Mouse (Mus musculus): Measurements from ENCODE around the gene Ywhae. TPM values are rescaled to one million over a fixed set of nuclear protein-coding genes. Genes with fewer than 3 reads are reported as not detected.

Gene Ywhae
- polyA plus RNA-seq, 1 experiment from 2014 or later: 710 TPM

DNA sequence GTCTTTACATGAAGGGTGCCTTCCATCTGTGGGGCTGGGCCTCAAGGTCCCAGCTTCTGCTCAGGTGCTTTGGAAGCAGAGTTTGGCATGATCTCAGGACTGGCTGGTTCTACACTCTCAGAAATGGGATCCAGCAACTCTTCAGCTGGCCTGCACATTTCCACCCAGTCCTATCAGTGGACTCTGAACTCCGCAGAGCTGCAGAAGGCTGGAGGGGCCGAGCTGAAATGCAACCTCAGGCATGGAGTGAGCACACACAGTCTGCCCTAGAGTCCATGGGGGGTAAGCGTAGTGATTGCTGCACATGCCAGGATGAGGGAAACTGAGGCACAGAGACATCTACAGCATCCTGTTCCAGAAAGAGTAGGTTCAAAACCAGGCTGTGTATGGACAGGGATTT lies 77.9 kb downstream of the Ywhae start:
- H3K9ac ChIP-seq (ENCODE audit: low read depth, low read length): no peak overlapping the region
- no peaks in the 10 kb centered on the region for H3K27me3 ChIP-seq (replicated peaks; ENCODE audit: control insufficient read depth, insufficient read depth, low read length)
- no peaks in the 10 kb centered on the region for H3K9me3 ChIP-seq (ENCODE audit: control insufficient read depth, low read length)
- H3K4me1 ChIP-seq (replicated peaks; ENCODE audit: control insufficient read depth, insufficient read depth, low read length): no peaks in the 10 kb centered on the region; the same call in 1 of the 2 replicates
- H3K4me2 ChIP-seq: no peak overlapping the region
- H3K27ac ChIP-seq (ENCODE audit: low read depth, low read length): no peak overlapping the region
- DNase-seq (ENCODE audit: low spot score) (no peak), ATAC-seq (replicated peaks; ENCODE audit: low FRiP score) (no peak)
- H3K4me3 ChIP-seq (ENCODE audit: low read depth, low read length): no peak overlapping the region
- no peaks in the 10 kb centered on the region for H3K36me3 ChIP-seq (ENCODE audit: control insufficient read depth, insufficient read depth, low read length)
- 74% methylated on average over 3 of the region's 3 CpGs for WGBS

DNA sequence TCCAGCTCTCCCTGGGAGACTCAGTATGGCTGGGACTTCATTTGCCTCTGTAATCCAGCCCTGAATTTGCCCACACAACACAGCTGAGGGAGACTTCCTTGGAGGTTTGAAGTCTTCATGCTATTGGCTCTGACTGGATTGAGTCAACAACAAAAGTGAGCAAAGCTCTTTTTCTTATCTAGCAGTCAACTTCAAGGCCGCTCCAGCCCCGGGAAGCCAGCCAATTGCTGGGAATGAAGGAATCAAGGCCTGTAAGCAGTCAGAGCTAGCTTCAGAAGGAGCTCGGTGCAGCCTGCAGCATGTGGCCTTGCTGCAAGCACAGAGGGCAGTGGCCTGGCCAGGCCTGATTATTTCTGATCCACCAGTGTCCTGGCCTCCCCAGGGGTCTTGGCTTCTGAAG lies 79.2 kb downstream of the Ywhae start:
- WGBS: 19% methylated on average over 3 of the region's 3 CpGs
- no peak overlapping the region for H3K9ac ChIP-seq (ENCODE audit: low read depth, low read length)
- no peak overlapping the region for H3K4me2 ChIP-seq

DNA sequence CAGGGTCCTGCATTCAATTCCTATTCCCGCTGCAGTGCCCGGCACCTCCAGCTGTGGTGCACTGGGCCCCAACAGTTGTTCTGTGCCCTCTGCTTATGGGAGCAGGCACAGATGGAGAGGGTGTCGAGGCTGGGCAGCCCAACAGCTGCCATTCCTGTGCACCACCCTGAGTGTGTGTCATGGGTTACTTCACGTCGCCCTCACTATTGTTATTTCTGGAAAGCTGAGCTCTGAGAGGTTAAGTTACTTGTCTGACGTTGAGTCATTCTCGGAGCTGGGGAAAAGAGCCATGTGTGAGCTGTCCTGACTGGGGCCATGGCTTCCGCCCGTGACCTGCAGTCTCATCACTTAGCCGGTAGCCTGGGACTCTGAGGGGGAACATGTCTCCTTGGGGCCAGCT lies 80.4 kb downstream of the Ywhae start:
- H3K9me3 ChIP-seq (ENCODE audit: control insufficient read depth, low read length): no peaks in the 10 kb centered on the region
- no peaks in the 10 kb centered on the region; the same call in 1 of the 2 replicates for H3K4me1 ChIP-seq (replicated peaks; ENCODE audit: control insufficient read depth, insufficient read depth, low read length)
- ATAC-seq (replicated peaks; ENCODE audit: low FRiP score) (no peak), DNase-seq (ENCODE audit: low spot score) (no peak)
- no peak overlapping the region for H3K4me2 ChIP-seq
- no peak overlapping the region for H3K27ac ChIP-seq (ENCODE audit: low read depth, low read length)
- H3K9ac ChIP-seq (ENCODE audit: low read depth, low read length): no peak overlapping the region
- H3K4me3 ChIP-seq (ENCODE audit: low read depth, low read length): no peak overlapping the region
- WGBS: 73% methylated on average over 10 of the region's 10 CpGs
- H3K36me3 ChIP-seq (ENCODE audit: control insufficient read depth, insufficient read depth, low read length): no peaks in the 10 kb centered on the region
- no peaks in the 10 kb centered on the region; the same call in 1 of the 2 replicates for H3K27me3 ChIP-seq (replicated peaks; ENCODE audit: control insufficient read depth, insufficient read depth, low read length)

More for the DNA sequence above, 79.2 kb downstream of the Ywhae start:
- DNase-seq (ENCODE audit: low spot score) (peak; percentile 42), ATAC-seq (replicated peaks; ENCODE audit: low FRiP score) (no peak)
- H3K4me1 ChIP-seq (replicated peaks; ENCODE audit: control insufficient read depth, insufficient read depth, low read length): no peaks in the 10 kb centered on the region; the same call in 1 of the 2 replicates
- no peaks in the 10 kb centered on the region for H3K27me3 ChIP-seq (replicated peaks; ENCODE audit: control insufficient read depth, insufficient read depth, low read length)
- no peaks in the 10 kb centered on the region for H3K36me3 ChIP-seq (ENCODE audit: control insufficient read depth, insufficient read depth, low read length)
- no peaks in the 10 kb centered on the region for H3K9me3 ChIP-seq (ENCODE audit: control insufficient read depth, low read length)
- no peak overlapping the region for H3K4me3 ChIP-seq (ENCODE audit: low read depth, low read length)
- no peak overlapping the region; the same call in 1 of the 2 replicates for H3K27ac ChIP-seq (ENCODE audit: low read depth, low read length)

Other genes starting within 250 kb of the Ywhae start
- gene Prpf8, start 246.1 kb upstream of the Ywhae start, polyA plus RNA-seq (2014; fragmentation: Nextera tagmentation; extraction: Ambion mirVana): 105 and 119 TPM in 2 replicates
- 1.2 and 1.5 TPM in 2 replicates for gene Rilp, start 222.8 kb upstream of the Ywhae start, polyA plus RNA-seq (2014; fragmentation: Nextera tagmentation; extraction: Ambion mirVana)
- 7.0 and 7.8 TPM in 2 replicates for gene Scarf1, start 219.3 kb upstream of the Ywhae start, polyA plus RNA-seq (2014; fragmentation: Nextera tagmentation; extraction: Ambion mirVana)
- gene Slc43a2, start 201.2 kb upstream of the Ywhae start, polyA plus RNA-seq (2014; fragmentation: Nextera tagmentation; extraction: Ambion mirVana): 5.5 and 7.8 TPM in 2 replicates
- 63.2 and 65.1 TPM in 2 replicates for gene Pitpna, start 144.8 kb upstream of the Ywhae start, polyA plus RNA-seq (2014; fragmentation: Nextera tagmentation; extraction: Ambion mirVana)
- 21.9 and 22.2 TPM in 2 replicates for gene Inpp5k, start 101.9 kb upstream of the Ywhae start, polyA plus RNA-seq (2014; fragmentation: Nextera tagmentation; extraction: Ambion mirVana)
- gene Myo1c, start 82.4 kb upstream of the Ywhae start, polyA plus RNA-seq (2014; fragmentation: Nextera tagmentation; extraction: Ambion mirVana): 37.4 and 41.9 TPM in 2 replicates
- gene Crk, start 53.6 kb upstream of the Ywhae start, polyA plus RNA-seq (2014; fragmentation: Nextera tagmentation; extraction: Ambion mirVana): 70.4 and 71.1 TPM in 2 replicates
- 0.10 and 0.40 TPM in 2 replicates for gene Doc2b, start 63.2 kb downstream of the Ywhae start, polyA plus RNA-seq (2014; fragmentation: Nextera tagmentation; extraction: Ambion mirVana)
- 1.4 and 1.5 TPM in 2 replicates for gene Rph3al, start 205.6 kb downstream of the Ywhae start, polyA plus RNA-seq (2014; fragmentation: Nextera tagmentation; extraction: Ambion mirVana)

Data from liver, embryonic 11.5 days (tissue).